In genomic region chr5:88981243-88982014, GRCm38 (mm10) we compare ENCODE assay signal across 11 mouse cellular contexts.
DNase-seq lines count a peak whose midpoint lies in the region; ATAC-seq and TF ChIP-seq lines count a peak whose summit lies in the region.
"Had no signal": no experiment of that assay in that cellular context is flagged by ENCODE, and none has a peak within 500 bp of the region (broad histone marks: within the 10 kb centered on the region; RNA-seq: fewer than 3 reads in every experiment).

No protein-coding gene starts in this region.

- H3K27ac ChIP-seq in gastrocnemius, adult 2 months = peak overlapping the region; percentile 88
- H3K27ac ChIP-seq in lung, embryonic 15.5 days = peak overlapping the region; percentile 10; the same call in 1 of the 2 replicates
- peak overlapping the region; percentile 77 for H3K27ac ChIP-seq in olfactory bulb, adult 2 months (ENCODE audit: insufficient read depth, low read depth, low read length)
- no peak overlapping the region for H3K27ac ChIP-seq in neural tube, embryonic 15.5 days (replicated peaks)
- H3K27ac ChIP-seq: midbrain, embryonic 12.5 days had no signal

- TF ChIP-seq CTCF in gastrocnemius, adult 2 months (IDR thresholded peaks at IDR 0.05) = no peak
- TF ChIP-seq CTCF in olfactory bulb, adult 2 months (IDR thresholded peaks at IDR 0.05; ENCODE audit: insufficient read depth, low read depth, low read length) = no peak

- peak; percentile 59 for DNase-seq in gastrocnemius, adult 2 months
- DNase-seq in gastrocnemius, postnatal 36 days = no peak
- no peak for DNase-seq in lung, postnatal 4 days
- DNase-seq in heart, postnatal 4 days = peak; percentile 20
- no peak for DNase-seq in cerebellum, adult 11 months
- DNase-seq: cerebellum, postnatal 14 days had no signal

- no peak overlapping the region for H3K9ac ChIP-seq in lung, embryonic 15.5 days
- H3K9ac ChIP-seq in neural tube, embryonic 15.5 days (replicated peaks) = no peak overlapping the region
- H3K9ac ChIP-seq: midbrain, embryonic 12.5 days had no signal

- WGBS in lung, embryonic 15.5 days = 32% methylated on average over 8 of the region's 8 CpGs
- WGBS in olfactory bulb, adult 2 months = 32% methylated on average over 8 of the region's 8 CpGs
- WGBS in neural tube, embryonic 15.5 days = 43% methylated on average over 8 of the region's 8 CpGs

- peaks cover 10% of the 10 kb centered on the region; the same call in 1 of the 2 replicates for H3K4me1 ChIP-seq in lung, embryonic 15.5 days
- H3K4me1 ChIP-seq in olfactory bulb, adult 2 months (ENCODE audit: control insufficient read depth, insufficient read depth, low read length) = peaks cover 10% of the 10 kb centered on the region
- no peaks in the 10 kb centered on the region for H3K4me1 ChIP-seq in neural tube, embryonic 15.5 days
- H3K4me1 ChIP-seq: midbrain, embryonic 12.5 days had no signal

- ATAC-seq in lung, embryonic 15.5 days (ENCODE audit: borderline replicate concordance, extremely low read depth, low FRiP score, low TSS enrichment) = peak; percentile 57
- no peak for ATAC-seq in neural tube, embryonic 15.5 days (ENCODE audit: low FRiP score)
- ATAC-seq: forebrain, embryonic 16.5 days had no signal

- H3K4me2 ChIP-seq in lung, embryonic 15.5 days = no peak overlapping the region
- no peak overlapping the region for H3K4me2 ChIP-seq in neural tube, embryonic 15.5 days
- H3K4me2 ChIP-seq: midbrain, embryonic 12.5 days had no signal

- intact Hi-C loops in gastrocnemius, adult 2 months (cut with DNase I) = loop anchor here (5.0 kb wide), 1 partner anchor 49 kb away; no protein-coding TSS in a partner anchor
- intact Hi-C loops in gastrocnemius, postnatal 36 days (cut with DNase I) = loop anchor here (5.0 kb wide), 1 partner anchor 49 kb away; no protein-coding TSS in a partner anchor

- no peak for TF ChIP-seq POLR2A in olfactory bulb, adult 2 months (IDR thresholded peaks at IDR 0.05; ENCODE audit: insufficient read depth, low read depth, low read length)

- no peaks in the 10 kb centered on the region for H3K27me3 ChIP-seq in lung, embryonic 15.5 days
- H3K27me3 ChIP-seq in neural tube, embryonic 15.5 days (replicated peaks) = no peaks in the 10 kb centered on the region
- H3K27me3 ChIP-seq: midbrain, embryonic 12.5 days had no signal

- peak overlapping the region; percentile 60 for H3K4me3 ChIP-seq in gastrocnemius, adult 2 months
- H3K4me3 ChIP-seq in lung, embryonic 15.5 days = no peak overlapping the region
- no peak overlapping the region for H3K4me3 ChIP-seq in olfactory bulb, adult 2 months (ENCODE audit: insufficient read depth, low read depth, low read length)
- H3K4me3 ChIP-seq in neural tube, embryonic 15.5 days (replicated peaks) = no peak overlapping the region
- H3K4me3 ChIP-seq: midbrain, embryonic 12.5 days had no signal

- no peaks in the 10 kb centered on the region for H3K9me3 ChIP-seq in lung, embryonic 15.5 days
- H3K9me3 ChIP-seq in neural tube, embryonic 15.5 days (replicated peaks) = no peaks in the 10 kb centered on the region
- H3K9me3 ChIP-seq: midbrain, embryonic 12.5 days had no signal

- no peaks in the 10 kb centered on the region for H3K36me3 ChIP-seq in lung, embryonic 15.5 days
- no peaks in the 10 kb centered on the region for H3K36me3 ChIP-seq in neural tube, embryonic 15.5 days
- H3K36me3 ChIP-seq: midbrain, embryonic 12.5 days had no signal

Comparison
In these comparisons a context has a peak if more than half of its experiments do, and no peak if none do; other contexts are left out.
1. DNase-seq: peak in gastrocnemius, adult 2 months (single experiment) and heart, postnatal 4 days (single experiment); none in gastrocnemius, postnatal 36 days (0 of 2), lung, postnatal 4 days (0 of 2) and cerebellum, adult 11 months (single experiment).